Mouse (Mus musculus): ENCODE measurements around the gene Cd248. TPM values are rescaled to one million over a fixed set of nuclear protein-coding genes. Genes with fewer than 3 reads are reported as not detected.

Cd248 gene
- 19.9 and 27.4 TPM in 2 replicates for polyA plus RNA-seq (2015; fragmentation: Nextera tagmentation; extraction: Ambion mirVana)

DNA sequence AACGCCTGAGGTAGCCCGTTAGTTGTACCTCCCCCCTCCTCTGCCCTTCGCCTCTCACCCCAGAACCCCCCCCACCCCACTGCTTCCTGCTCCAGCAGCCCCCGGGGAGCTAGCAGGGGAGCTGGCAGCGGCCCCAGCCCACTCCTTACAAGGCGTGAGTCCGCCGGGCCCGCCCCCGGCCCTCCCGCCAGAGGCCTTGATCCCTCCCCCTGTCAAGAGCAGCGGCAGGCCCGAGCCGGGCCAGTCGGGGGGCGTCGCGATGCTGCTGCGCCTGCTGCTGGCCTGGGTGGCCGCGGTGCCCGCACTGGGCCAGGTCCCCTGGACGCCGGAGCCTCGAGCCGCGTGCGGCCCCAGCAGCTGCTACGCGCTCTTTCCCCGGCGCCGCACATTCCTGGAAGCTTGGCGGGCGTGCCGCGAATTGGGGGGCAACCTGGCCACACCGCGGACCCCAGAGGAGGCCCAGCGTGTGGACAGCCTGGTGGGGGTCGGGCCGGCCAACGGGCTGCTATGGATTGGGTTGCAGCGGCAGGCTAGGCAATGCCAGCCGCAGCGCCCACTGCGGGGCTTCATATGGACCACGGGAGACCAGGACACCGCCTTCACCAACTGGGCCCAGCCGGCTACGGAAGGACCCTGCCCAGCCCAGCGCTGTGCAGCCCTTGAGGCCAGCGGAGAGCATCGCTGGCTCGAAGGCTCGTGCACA lies at the start of gene Cd248:
Cd248 (plus strand) TSS at position 212 of the 703 bp plus-strand sequence.
- Histone ChIP-seq H3K9me3 (replicated peaks) (no peaks in the 10 kb centered on the region), H3K4me1 (peaks cover 43% of the 10 kb centered on the region), H3K4me3 (replicated peaks) (peak within 1 kb of the TSS; percentile 41), H3K27ac (replicated peaks) (peak within 1 kb of the TSS; percentile 29; the same call in 1 of the 2 replicates), H3K36me3 (no peaks in the 10 kb centered on the region), H3K4me2 (peak within 1 kb of the TSS; percentile 83), H3K9ac (replicated peaks) (peak within 1 kb of the TSS; percentile 53), H3K27me3 (replicated peaks) (peaks cover 41% of the 10 kb centered on the region)
- WGBS, result 2% methylated on average over 56 of the region's 56 CpGs
- no peak; the same call in 1 of the 2 replicates for ATAC-seq (ENCODE audit: low FRiP score)

DNA sequence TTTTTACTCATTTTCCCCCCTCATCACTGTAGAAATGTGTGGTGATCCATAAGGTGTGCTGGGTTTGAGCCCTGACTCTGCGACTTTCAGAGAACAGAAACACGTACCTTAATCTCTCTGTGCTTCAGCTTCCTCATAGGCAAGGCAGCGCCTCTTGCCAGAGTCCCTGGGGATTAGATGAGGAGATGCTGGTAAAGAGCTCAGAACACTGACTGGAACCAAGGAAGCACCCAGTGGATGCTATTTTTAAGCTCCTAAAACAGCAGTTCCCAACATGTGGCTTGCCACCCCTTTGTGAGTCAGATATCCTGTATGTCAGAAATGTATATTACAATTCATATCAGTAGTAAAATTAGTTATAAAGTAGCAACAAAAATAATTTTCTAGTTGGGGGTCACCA lies 49.7 kb upstream of the Cd248 start:
- 85% methylated on average over 3 of the region's 3 CpGs for WGBS
- no peak for ATAC-seq (ENCODE audit: low FRiP score)

GRCm38 (mm10) chr19:5021416-5021815 lies 46.5 kb upstream of the Cd248 start:
- WGBS, result 79% methylated on average over 2 of the region's 2 CpGs
- H3K27me3 ChIP-seq (replicated peaks), result no peaks in the 10 kb centered on the region
- H3K9ac ChIP-seq (replicated peaks), result no peak overlapping the region
- H3K4me3 ChIP-seq (replicated peaks), result no peak overlapping the region
- H3K4me1 ChIP-seq, result peaks cover 24% of the 10 kb centered on the region
- ATAC-seq (ENCODE audit: low FRiP score), result no peak
- H3K9me3 ChIP-seq (replicated peaks), result no peaks in the 10 kb centered on the region
- H3K4me2 ChIP-seq, result no peak overlapping the region
- H3K36me3 ChIP-seq, result 0 out of 2 replicates have a peak, but pooled peaks cover 5% of the 10 kb centered on the region
- no peak overlapping the region for H3K27ac ChIP-seq (replicated peaks)

More for the DNA sequence above, 49.7 kb upstream of the Cd248 start:
- Histone ChIP-seq H3K27ac (replicated peaks) (no peak overlapping the region), H3K4me3 (replicated peaks) (no peak overlapping the region), H3K9ac (replicated peaks) (no peak overlapping the region), H3K36me3 (no peaks in the 10 kb centered on the region), H3K4me1 (peaks cover 4% of the 10 kb centered on the region), H3K9me3 (replicated peaks) (no peaks in the 10 kb centered on the region), H3K27me3 (replicated peaks) (no peaks in the 10 kb centered on the region), H3K4me2 (no peak overlapping the region)

DNA sequence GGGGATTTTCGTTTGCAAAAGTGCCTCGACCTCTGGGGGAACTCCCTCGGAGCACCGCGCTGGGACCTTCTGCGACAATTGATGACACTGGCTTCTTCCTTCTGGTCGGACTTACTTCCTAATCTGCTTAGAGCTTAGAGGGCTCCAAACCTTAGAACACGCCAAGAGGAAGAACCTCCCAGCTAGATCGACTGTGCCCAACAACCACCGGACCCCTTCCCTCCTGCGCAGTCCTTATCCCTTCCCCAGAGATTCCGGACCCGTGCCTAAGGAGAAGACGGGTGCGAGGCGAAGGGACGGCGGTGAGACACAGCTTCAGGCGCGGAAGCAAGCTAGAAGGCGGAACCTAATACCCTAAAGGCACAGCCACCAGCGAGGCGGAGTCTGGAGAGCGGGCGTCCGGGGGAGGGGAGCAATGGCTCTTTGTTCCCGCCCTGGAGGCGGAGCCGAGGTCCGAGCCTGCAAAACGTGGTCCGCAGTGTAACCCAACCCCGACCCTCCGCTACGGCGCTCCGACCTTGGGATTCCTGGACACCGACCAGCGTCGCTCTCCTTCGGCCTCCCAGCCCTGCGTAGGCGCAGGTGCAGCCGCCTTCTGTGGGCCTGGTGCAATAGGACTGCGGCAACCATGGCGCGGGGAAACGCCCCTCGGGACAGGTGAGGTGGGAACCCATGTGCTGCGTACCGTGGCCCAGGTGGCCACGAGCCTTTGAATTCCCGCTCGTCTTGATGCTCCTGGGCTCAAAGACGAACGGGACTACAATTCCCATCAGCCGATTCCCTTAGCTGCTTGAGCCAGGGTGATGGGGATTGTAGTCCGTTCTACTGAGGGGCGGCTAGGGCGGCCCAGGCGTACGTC lies 44.0 kb upstream of the Cd248 start, which contains the start of gene Slc29a2:
Slc29a2 (plus strand) TSS at position 240 of the 859 bp plus-strand sequence.
- Histone ChIP-seq H3K36me3 (peaks cover 18% of the 10 kb centered on the region), H3K9ac (replicated peaks) (peak within 1 kb of the TSS; percentile 85), H3K27me3 (replicated peaks) (no peaks in the 10 kb centered on the region), H3K27ac (replicated peaks) (peak within 1 kb of the TSS; percentile 93), H3K4me3 (replicated peaks) (peak within 1 kb of the TSS; percentile 84), H3K4me2 (peak within 1 kb of the TSS; percentile 79), H3K9me3 (replicated peaks) (no peaks in the 10 kb centered on the region), H3K4me1 (peaks cover 21% of the 10 kb centered on the region)
- ATAC-seq (ENCODE audit: low FRiP score), result peak; percentile 95
- WGBS, result 0% methylated on average over 62 of the region's 62 CpGs

GRCm38 (mm10) chr19:5026111-5026510 lies 41.8 kb upstream of the Cd248 start:
- Histone ChIP-seq H3K4me3 (replicated peaks) (no peak overlapping the region), H3K9ac (replicated peaks) (no peak overlapping the region), H3K9me3 (replicated peaks) (no peaks in the 10 kb centered on the region), H3K27ac (replicated peaks) (no peak overlapping the region), H3K4me1 (peaks cover 21% of the 10 kb centered on the region), H3K4me2 (no peak overlapping the region), H3K36me3 (peaks cover 39% of the 10 kb centered on the region), H3K27me3 (replicated peaks) (no peaks in the 10 kb centered on the region)
- no peak for ATAC-seq (ENCODE audit: low FRiP score)
- 93% methylated on average over 8 of the region's 8 CpGs for WGBS

DNA sequence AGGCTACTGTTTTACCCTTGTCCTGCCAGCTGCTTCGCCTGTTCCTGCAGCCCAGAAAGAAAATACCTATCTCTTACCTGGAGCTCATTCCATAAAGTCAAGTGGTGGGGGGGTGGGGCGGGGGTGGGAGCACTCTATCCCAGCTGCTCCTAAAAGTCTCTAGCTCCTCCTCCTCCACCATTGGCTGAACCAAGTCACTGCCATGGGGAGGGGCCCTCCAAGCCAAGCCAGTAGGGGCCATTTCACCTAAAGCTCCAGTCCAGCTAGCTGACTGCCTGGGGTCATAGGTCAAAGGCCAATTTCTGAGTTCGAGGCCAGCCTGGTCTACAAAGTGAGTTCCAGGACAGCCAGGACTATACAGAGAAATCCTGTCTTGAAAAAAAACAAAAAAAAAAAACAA lies 35.2 kb upstream of the Cd248 start:
- Histone ChIP-seq H3K9me3 (replicated peaks) (no peaks in the 10 kb centered on the region), H3K4me3 (replicated peaks) (no peak overlapping the region), H3K36me3 (peaks cover 29% of the 10 kb centered on the region), H3K27me3 (replicated peaks) (no peaks in the 10 kb centered on the region), H3K9ac (replicated peaks) (no peak overlapping the region), H3K4me1 (peaks cover 6% of the 10 kb centered on the region), H3K4me2 (no peak overlapping the region), H3K27ac (replicated peaks) (no peak overlapping the region)
- no peak for ATAC-seq (ENCODE audit: low FRiP score)
- 93% methylated on average over 3 of the region's 3 CpGs for WGBS

- no peaks in the 10 kb centered on the region for H3K36me3 ChIP-seq
- 86% methylated on average over 4 of the region's 4 CpGs for WGBS
- H3K4me1 ChIP-seq, result peaks cover 30% of the 10 kb centered on the region
- no peak overlapping the region for H3K4me2 ChIP-seq
- ATAC-seq (ENCODE audit: low FRiP score), result no peak
- no peak overlapping the region for H3K4me3 ChIP-seq (replicated peaks)
- H3K9me3 ChIP-seq (replicated peaks), result no peaks in the 10 kb centered on the region
- H3K27me3 ChIP-seq (replicated peaks), result no peaks in the 10 kb centered on the region
- no peak overlapping the region for H3K9ac ChIP-seq (replicated peaks)
- H3K27ac ChIP-seq (replicated peaks), result no peak overlapping the region
Measured at GRCm38 (mm10) chr19:5036577-5036976, 31.3 kb upstream of the Cd248 start.

DNA sequence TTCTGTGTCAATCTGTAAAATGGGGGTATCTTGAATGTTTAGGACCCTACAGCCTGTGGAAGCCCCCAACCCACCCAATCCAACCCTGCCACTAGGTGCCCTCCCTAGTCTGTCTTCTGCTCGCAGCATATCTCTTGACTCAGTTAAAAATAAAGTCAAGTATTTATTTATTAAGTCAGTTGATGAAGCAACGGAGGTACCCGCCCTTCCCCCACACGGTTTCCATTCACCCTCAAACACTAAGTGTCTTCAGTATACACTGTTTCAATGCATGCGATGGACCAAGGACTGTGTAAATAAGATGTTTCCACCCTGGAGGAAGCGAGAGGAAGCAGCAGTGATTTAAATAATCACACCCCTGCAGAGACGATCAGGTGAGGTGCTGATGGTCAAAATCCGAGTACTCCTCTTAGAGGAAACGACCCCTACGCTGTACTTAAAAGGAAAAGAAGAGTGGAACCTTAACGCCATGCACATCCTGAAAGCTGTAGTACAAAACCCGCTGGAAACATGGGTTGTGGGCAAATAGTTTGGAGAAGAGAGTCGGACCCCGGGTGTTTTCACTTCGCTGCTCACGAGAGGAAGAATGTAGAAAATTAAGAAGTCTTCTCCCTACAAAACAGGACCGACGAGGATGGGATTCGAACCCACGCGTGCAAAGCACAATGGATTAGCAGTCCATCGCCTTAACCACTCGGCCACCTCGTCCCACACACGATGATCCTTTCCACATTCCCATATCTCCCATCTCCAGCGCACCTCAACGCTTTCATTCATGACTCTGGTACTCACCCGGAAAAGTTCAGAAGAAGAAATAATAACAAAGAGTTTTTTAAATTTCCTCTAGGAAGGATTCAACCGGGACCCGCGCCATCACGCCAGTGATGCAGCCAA lies 30.0 kb upstream of the Cd248 start:
- no peaks in the 10 kb centered on the region for H3K36me3 ChIP-seq
- WGBS, result 6% methylated on average over 32 of the region's 32 CpGs
- H3K27ac ChIP-seq (replicated peaks), result peak overlapping the region; percentile 91
- peak overlapping the region; percentile 81 for H3K9ac ChIP-seq (replicated peaks)
- peak; percentile 77 for ATAC-seq (ENCODE audit: low FRiP score)
- no peaks in the 10 kb centered on the region for H3K27me3 ChIP-seq (replicated peaks)
- H3K9me3 ChIP-seq (replicated peaks), result no peaks in the 10 kb centered on the region
- H3K4me3 ChIP-seq (replicated peaks), result peak overlapping the region; percentile 89
- peaks cover 43% of the 10 kb centered on the region for H3K4me1 ChIP-seq
- peak overlapping the region; percentile 95 for H3K4me2 ChIP-seq

- peak within 1 kb of the TSS; percentile 95 for H3K4me2 ChIP-seq
- peak within 1 kb of the TSS; percentile 81 for H3K9ac ChIP-seq (replicated peaks)
- no peaks in the 10 kb centered on the region for H3K9me3 ChIP-seq (replicated peaks)
- under 1% methylated on average over 36 of the region's 44 CpGs for WGBS
- H3K4me1 ChIP-seq, result peaks cover 46% of the 10 kb centered on the region
- peak within 1 kb of the TSS; percentile 91 for H3K27ac ChIP-seq (replicated peaks)
- peak within 1 kb of the TSS; percentile 89 for H3K4me3 ChIP-seq (replicated peaks)
- peak; percentile 94 for ATAC-seq (ENCODE audit: low FRiP score)
- H3K27me3 ChIP-seq (replicated peaks), result no peaks in the 10 kb centered on the region
- peaks cover 6% of the 10 kb centered on the region; the same call in 1 of the 2 replicates for H3K36me3 ChIP-seq
Measured at GRCm38 (mm10) chr19:5038709-5039156, 29.1 kb upstream of the Cd248 start, which contains the start of the genes B4gat1 and AC124502.3. B4gat1 (plus strand) TSS chr19:5038826. AC124502.3 (plus strand) TSS chr19:5038891.

GRCm38 (mm10) chr19:5039301-5040114 lies 28.4 kb upstream of the Cd248 start:
- Histone ChIP-seq H3K4me3 (replicated peaks) (peak overlapping the region; percentile 89), H3K27me3 (replicated peaks) (no peaks in the 10 kb centered on the region), H3K4me2 (peak overlapping the region; percentile 95), H3K27ac (replicated peaks) (peak overlapping the region; percentile 91), H3K9ac (replicated peaks) (peak overlapping the region; percentile 81), H3K4me1 (peaks cover 46% of the 10 kb centered on the region), H3K36me3 (peaks cover 9% of the 10 kb centered on the region; the same call in 1 of the 2 replicates), H3K9me3 (replicated peaks) (no peaks in the 10 kb centered on the region)
- ATAC-seq (ENCODE audit: low FRiP score), result peak; percentile 15
- 10% methylated on average over 41 of the region's 41 CpGs for WGBS
